Mouse (Mus musculus) kidney, postnatal 25 days (tissue): ENCODE measurements around the gene Gm49387.

Experiments used
- DNase-seq, 2 experiments: peaks; one replicate each; pipeline ENCODE4 v3.0.0; 2021; ENCODE audit warnings: mixed read lengths in 2 of 2

Gene Gm49387

GRCm38 (mm10) chr14:31519165-31519564 lies 121.5 kb downstream of the Gm49387 start:
- DNase-seq: peak; percentile 61 to 76

- no peak for DNase-seq
These were observed 124.8 kb downstream of the Gm49387 start for GRCm38 (mm10) chr14:31515895-31516294.

GRCm38 (mm10) chr14:31510322-31510721 lies 130.4 kb downstream of the Gm49387 start:
- no peak for DNase-seq

- DNase-seq: peak; percentile 25 to 49
These were observed 130.8 kb downstream of the Gm49387 start for GRCm38 (mm10) chr14:31509911-31510310.

GRCm38 (mm10) chr14:31506456-31506855 lies 134.2 kb downstream of the Gm49387 start:
- DNase-seq: no peak

GRCm38 (mm10) chr14:31503406-31503805 lies 137.3 kb downstream of the Gm49387 start:
- DNase-seq: no peak
